Mouse (Mus musculus): Measurements from ENCODE around the gene Tor1aip1. TPM values are rescaled to one million over a fixed set of nuclear protein-coding genes. Genes with fewer than 3 reads are reported as not detected.

Tor1aip1 gene
- total and polyA plus RNA-seq, 3 experiments, result 85.6 to 141 (median 88.5) TPM

Other genes with a start within 250 kb of the Tor1aip1 start
- 10 to 100 TPM; 49.6 to 71.8 TPM for gene Qsox1, start 223.6 kb downstream of the Tor1aip1 start, total RNA-seq (2021)
- 66.6 and 82.6 TPM in 2 replicates for gene Qsox1, start 223.6 kb downstream of the Tor1aip1 start, polyA plus RNA-seq (2012; rRNA removed)
- gene Cep350, start 63.2 kb downstream of the Tor1aip1 start, total RNA-seq (2021), result 10 to 100 TPM; 27.3 to 32.7 TPM
- 1.7 TPM in 2 replicates for gene Cep350, start 63.2 kb downstream of the Tor1aip1 start, polyA plus RNA-seq (2012; rRNA removed)
- gene Tor1aip2, start 1.1 kb downstream of the Tor1aip1 start, total RNA-seq (2021), result 100 to 1,000 TPM in 1 of 2 experiments, 10 to 100 TPM in 1; 98.7 to 163 TPM
- 44.6 and 52.6 TPM in 2 replicates for gene Tor1aip2, start 1.1 kb downstream of the Tor1aip1 start, polyA plus RNA-seq (2012; rRNA removed)
- 10 to 100 TPM in 1 of 2 experiments, 1 to 10 TPM in 1; 9.1 to 15.7 TPM for gene Fam163a, start 168.5 kb upstream of the Tor1aip1 start, total RNA-seq (2021)
- gene Fam163a, start 168.5 kb upstream of the Tor1aip1 start, polyA plus RNA-seq (2012; rRNA removed), result 4.3 and 4.9 TPM in 2 replicates

All from adrenal gland, adult 2 months (tissue).